17 mouse cellular contexts compared by ENCODE assay signal in the genomic region with DNA sequence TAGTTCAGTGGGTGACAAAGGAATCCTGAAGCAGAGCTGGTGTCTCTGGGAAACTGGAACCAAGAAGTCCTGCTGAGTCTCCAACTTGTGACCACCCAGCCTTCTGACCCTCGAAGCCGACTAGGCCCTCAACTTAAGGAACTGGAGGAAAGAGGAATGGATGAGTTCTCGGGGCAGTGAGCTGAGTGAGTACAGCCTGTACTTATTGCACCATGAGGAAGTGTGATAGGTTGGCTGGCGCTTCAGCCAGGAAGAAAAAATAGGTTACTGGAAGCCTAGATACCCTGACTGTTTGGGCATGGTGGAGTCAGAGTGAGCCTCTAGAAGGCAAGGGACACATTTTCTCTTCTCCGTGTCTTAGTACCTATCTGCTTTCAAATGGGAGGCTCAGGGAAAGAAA. TPM values are rescaled to one million over a fixed set of nuclear protein-coding genes. Genes with fewer than 3 reads are reported as not detected.
DNase-seq lines count a peak whose midpoint lies in the region; ATAC-seq lines count a peak whose summit lies in the region.
"Had no signal": no experiment of that assay in that cellular context is flagged by ENCODE, and none has a peak within 500 bp of the region (broad histone marks: within the 10 kb centered on the region; RNA-seq: fewer than 3 reads in every experiment).

No protein-coding gene starts in this region.

- no peak overlapping the region for H3K4me3 ChIP-seq in liver, embryonic 15.5 days (replicated peaks)
- H3K4me3 ChIP-seq in liver, embryonic 12.5 days, result no peak overlapping the region
- H3K4me3 ChIP-seq in megakaryocyte, embryonic 14.5 days (replicated peaks), result peak overlapping the region; percentile 84
- H3K4me3 ChIP-seq: forebrain, embryonic 15.5 days; heart, embryonic 10.5 days; intestine, embryonic 15.5 days; limb, embryonic 12.5 days had no signal

- peak; percentile 27 to 35 for DNase-seq in gastrocnemius, adult 8-10 months (ENCODE audit: low spot score in 2 of 2)
- no peak for DNase-seq in gastrocnemius, postnatal 10 days
- peak; percentile 20 for DNase-seq in brain, adult 2 months (ENCODE audit: low read depth, low spot score)
- DNase-seq in testis, postnatal 10 days (ENCODE audit: low spot score), result no peak
- no peak for DNase-seq in kidney, postnatal 25 days
- DNase-seq: adrenal gland, postnatal 10 days; cerebellum, postnatal 14 days; right cerebral cortex, postnatal 14 days; thymus, adult 2 months had no signal

- peaks cover 6% of the 10 kb centered on the region; the same call in 1 of the 2 replicates for H3K27me3 ChIP-seq in liver, embryonic 15.5 days
- H3K27me3 ChIP-seq in liver, embryonic 12.5 days (replicated peaks), result peaks cover 15% of the 10 kb centered on the region
- no peaks in the 10 kb centered on the region for H3K27me3 ChIP-seq in megakaryocyte, embryonic 14.5 days (replicated peaks)

- no peak overlapping the region; the same call in 1 of the 2 replicates for H3K4me2 ChIP-seq in liver, embryonic 15.5 days
- no peak overlapping the region for H3K4me2 ChIP-seq in liver, embryonic 12.5 days
- H3K4me2 ChIP-seq: forebrain, embryonic 15.5 days; intestine, embryonic 15.5 days; limb, embryonic 12.5 days had no signal

- H3K9me3 ChIP-seq in liver, embryonic 15.5 days (replicated peaks), result no peaks in the 10 kb centered on the region
- no peaks in the 10 kb centered on the region for H3K9me3 ChIP-seq in liver, embryonic 12.5 days (replicated peaks)
- no peaks in the 10 kb centered on the region for H3K9me3 ChIP-seq in megakaryocyte, embryonic 14.5 days
- H3K9me3 ChIP-seq: forebrain, embryonic 15.5 days; heart, embryonic 10.5 days; intestine, embryonic 15.5 days; limb, embryonic 12.5 days had no signal

- WGBS in liver, embryonic 15.5 days (ENCODE audit: insufficient replicate concordance), result 25% methylated on average over 5 of the region's 5 CpGs
- 44% methylated on average over 5 of the region's 5 CpGs for WGBS in liver, embryonic 12.5 days (ENCODE audit: insufficient replicate concordance)

- H3K4me1 ChIP-seq in liver, embryonic 15.5 days (replicated peaks), result peaks cover 32% of the 10 kb centered on the region
- peaks cover 32% of the 10 kb centered on the region for H3K4me1 ChIP-seq in liver, embryonic 12.5 days
- H3K4me1 ChIP-seq in megakaryocyte, embryonic 14.5 days, result peaks cover 78% of the 10 kb centered on the region

- H3K27ac ChIP-seq in liver, embryonic 15.5 days (replicated peaks), result 0 out of 2 replicates have a peak overlapping the region, but pooled peaks have one; percentile 19
- no peak overlapping the region for H3K27ac ChIP-seq in liver, embryonic 12.5 days
- H3K27ac ChIP-seq: forebrain, embryonic 15.5 days; heart, embryonic 10.5 days; intestine, embryonic 15.5 days; limb, embryonic 12.5 days had no signal

- no peak overlapping the region for H3K9ac ChIP-seq in liver, embryonic 15.5 days
- no peak overlapping the region for H3K9ac ChIP-seq in liver, embryonic 12.5 days
- H3K9ac ChIP-seq: forebrain, embryonic 15.5 days; intestine, embryonic 15.5 days; limb, embryonic 12.5 days had no signal

- ATAC-seq in liver, embryonic 15.5 days (ENCODE audit: insufficient read depth), result no peak
- ATAC-seq in liver, embryonic 12.5 days, result no peak
- ATAC-seq: forebrain, embryonic 15.5 days; intestine, embryonic 15.5 days; midbrain, embryonic 16.5 days had no signal

- no peaks in the 10 kb centered on the region for H3K36me3 ChIP-seq in liver, embryonic 15.5 days (replicated peaks)
- no peaks in the 10 kb centered on the region for H3K36me3 ChIP-seq in liver, embryonic 12.5 days
- H3K36me3 ChIP-seq in megakaryocyte, embryonic 14.5 days (replicated peaks; ENCODE audit: low read length), result peaks cover 13% of the 10 kb centered on the region
- H3K36me3 ChIP-seq: forebrain, embryonic 15.5 days; heart, embryonic 10.5 days; intestine, embryonic 15.5 days; limb, embryonic 12.5 days had no signal

RNA-seq across cellular contexts. Expression of gene Il15ra, which starts 3.4 kb away (rescaled TPM):
- 10 to 100 TPM; 15.5 to 25.7 (median 19.9) TPM for total RNA-seq in gastrocnemius, adult 8-10 months (2022)
- total RNA-seq in gastrocnemius, postnatal 10 days (2021), result 10 to 100 TPM; 12.9 to 15.4 TPM
- 6.2 and 7.2 TPM in 2 replicates for polyA plus RNA-seq in liver, embryonic 15.5 days (2015; fragmentation: Nextera tagmentation; extraction: Ambion mirVana)
- polyA plus RNA-seq in liver, embryonic 12.5 days (2016; fragmentation: Nextera tagmentation; extraction: Ambion mirVana), result 1.7 and 2.1 TPM in 2 replicates
- 4.0 and 6.5 TPM in 2 replicates for polyA plus RNA-seq in megakaryocyte, embryonic 14.5 days (2012; ENCODE audit: insufficient read depth, low replicate concordance)

Comparison
In these comparisons a context has a peak if more than half of its experiments do, and no peak if none do; other contexts are left out.
1. DNase-seq: peak in gastrocnemius, adult 8-10 months (2 of 2) and brain, adult 2 months (single experiment); none in gastrocnemius, postnatal 10 days (single experiment), testis, postnatal 10 days (single experiment) and kidney, postnatal 25 days (0 of 2).